Mouse (Mus musculus) adrenal gland, postnatal 4 days (tissue): ENCODE data around the gene Bicc1. TPM values are rescaled to one million over a fixed set of nuclear protein-coding genes. Genes with fewer than 3 reads are reported as not detected.

Experiments used
- DNase-seq, 2 experiments: peaks; one replicate each; pipeline ENCODE4 v3.0.0; 2021 to 2022; ENCODE audit warnings: low spot score in 2 of 2, mixed read lengths in 2 of 2
- total RNA-seq, 2 experiments: library from RNA; stranded (reverse); gene quantifications; 2 replicates each; pipeline ENCODE4 v1.2.3; 2021

Gene Bicc1
- total RNA-seq, 2 experiments from 2014 or later: 33.7 to 53.9 TPM

GRCm38 (mm10) chr10:71060269-71060668 lies 99.2 kb downstream of the Bicc1 start:
- DNase-seq: no peak

DNA sequence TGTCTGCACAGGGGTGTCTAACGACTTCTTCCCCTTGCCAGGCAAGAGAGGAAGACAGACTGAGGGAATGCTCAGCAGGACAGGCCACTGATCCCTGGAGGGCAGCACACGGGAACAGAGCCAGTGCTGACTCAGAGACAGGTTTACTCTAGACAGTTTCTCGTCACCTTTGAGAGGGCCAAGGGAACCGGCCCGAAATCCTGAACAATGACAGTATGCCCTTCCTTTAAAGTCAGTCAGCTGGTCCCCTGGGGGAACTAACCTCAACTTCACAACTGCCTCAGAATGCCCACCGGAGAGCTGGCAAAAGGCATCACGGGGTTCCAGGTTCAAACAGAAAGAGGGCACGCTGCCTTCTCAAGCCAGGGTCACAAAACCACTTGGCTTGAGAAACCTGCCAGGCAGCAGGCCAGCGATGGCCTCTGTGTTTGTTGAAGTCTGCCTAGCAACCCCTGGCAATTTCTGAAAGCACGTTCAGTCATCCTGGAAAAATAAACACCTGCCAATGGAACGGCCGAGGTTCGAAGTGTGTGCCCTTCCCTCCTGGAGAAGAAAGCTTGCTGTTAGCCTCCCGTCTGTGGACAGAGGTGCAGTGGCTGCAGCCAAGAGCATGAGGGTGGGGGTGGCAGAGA lies 100.8 kb downstream of the Bicc1 start:
- peak in 1 of 2 experiments; percentile 20 for DNase-seq

DNA sequence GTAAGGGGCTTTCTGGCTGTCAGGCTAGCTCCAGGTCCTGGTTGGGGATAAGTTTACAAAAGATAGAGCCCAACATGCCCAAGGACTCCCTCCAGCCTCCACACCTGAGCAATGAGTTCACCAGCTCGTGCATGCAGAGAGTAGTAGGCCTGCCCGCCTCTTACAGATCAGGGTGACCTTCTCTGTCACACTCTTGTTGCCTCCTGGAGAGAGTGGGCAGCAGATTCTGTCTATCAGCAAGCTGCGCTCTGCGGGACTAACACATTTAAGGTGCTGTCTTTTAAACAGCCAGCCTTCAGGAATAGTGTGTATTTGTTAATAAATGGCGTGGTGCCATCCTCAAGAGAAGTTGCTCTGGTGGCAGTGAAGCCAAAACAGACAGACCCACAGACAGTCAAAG lies 101.4 kb downstream of the Bicc1 start:
- DNase-seq: no peak

DNA sequence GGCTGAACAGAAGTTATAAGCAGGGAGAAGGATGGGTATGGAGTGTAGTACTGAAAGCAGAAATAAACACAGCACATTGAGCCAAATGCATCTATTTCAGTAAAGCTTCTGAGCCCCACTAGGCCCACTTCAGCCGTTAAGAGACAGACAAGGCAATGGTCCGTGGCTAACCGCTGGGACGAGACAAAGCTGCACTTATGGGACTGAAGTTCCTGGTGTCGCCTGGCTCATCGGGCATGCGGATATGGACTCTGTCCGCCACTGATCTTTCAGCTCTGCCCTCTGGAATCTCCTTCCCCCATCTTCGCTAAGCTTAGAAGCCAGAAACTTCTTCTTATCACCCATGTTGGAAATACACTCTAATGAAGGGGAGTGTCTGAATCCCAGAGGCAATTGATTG lies 106.8 kb downstream of the Bicc1 start:
- no peak for DNase-seq

DNA sequence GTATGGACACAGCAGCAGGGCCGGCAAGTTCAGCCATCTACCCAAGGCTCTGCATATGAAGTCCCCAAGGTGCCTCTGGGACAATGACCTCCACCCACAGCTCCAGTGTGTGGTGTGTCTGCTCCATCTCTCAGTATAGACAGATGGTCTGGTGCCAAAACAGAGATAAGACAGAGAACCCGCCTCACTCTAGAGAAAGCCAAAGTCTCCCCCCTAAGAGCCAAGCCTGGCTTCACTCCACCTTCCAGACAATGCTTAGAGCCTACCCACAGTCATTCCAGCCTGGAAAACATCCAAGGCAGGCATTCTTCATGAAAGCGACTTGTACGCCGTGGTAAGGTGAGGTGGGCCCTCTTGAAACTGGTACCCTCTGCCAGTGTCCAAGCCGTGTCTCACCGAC lies 107.3 kb downstream of the Bicc1 start:
- DNase-seq: no peak

DNA sequence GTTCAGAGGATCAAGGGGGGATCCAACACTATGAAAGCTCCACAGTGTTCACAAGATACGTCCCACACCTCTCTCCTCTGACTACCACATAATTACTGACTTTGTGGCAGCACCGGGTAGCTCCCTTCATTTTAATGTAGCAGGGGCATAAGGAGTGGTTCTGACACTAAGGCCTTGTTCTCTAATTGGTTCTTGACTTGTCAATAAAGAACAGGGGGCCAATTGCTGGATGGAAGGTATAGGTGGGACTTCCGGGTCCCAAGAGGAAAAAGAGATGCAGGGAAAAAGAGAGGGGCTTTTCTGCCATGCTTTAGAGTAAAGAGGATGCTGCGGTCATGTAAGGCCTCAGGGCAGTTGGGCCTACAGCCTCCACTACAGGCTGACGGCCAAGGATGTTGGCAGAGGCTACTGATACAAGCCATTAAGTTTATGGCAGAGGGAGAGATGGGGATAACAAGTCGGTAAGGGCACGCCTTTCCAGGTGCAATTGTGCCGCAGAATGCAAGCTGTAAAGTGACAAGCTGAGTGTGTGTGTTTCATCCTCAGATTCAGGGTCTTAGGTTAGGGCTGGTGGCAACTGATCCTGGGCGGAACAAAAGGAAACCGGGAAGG lies 108.7 kb downstream of the Bicc1 start:
- no peak for DNase-seq

GRCm38 (mm10) chr10:71049294-71049693 lies 110.2 kb downstream of the Bicc1 start:
- DNase-seq: no peak

- no peak for DNase-seq
Observed at GRCm38 (mm10) chr10:71044410-71044809, 115.1 kb downstream of the Bicc1 start.

DNA sequence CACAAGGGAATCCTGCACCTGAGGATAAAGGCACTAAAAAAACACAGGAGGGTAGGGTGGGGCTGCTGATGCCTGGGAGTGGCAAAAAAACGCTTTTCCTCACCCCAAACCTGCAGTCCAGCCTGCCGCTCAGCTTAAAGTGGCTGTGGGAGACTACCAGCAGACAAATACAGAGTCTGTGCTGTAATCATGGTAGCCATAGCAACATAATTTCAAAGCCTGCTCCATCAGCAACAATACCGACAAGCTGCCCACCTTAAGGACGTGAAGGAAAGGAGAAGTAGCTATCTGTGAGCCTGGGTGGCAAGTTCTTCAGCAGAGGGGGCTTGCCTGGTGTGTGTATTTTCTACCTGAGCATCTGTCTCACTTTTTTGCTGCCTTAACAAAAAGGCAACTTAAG lies 117.6 kb downstream of the Bicc1 start:
- no peak for DNase-seq

GRCm38 (mm10) chr10:71036484-71036883 lies 123.0 kb downstream of the Bicc1 start:
- DNase-seq: no peak

DNA sequence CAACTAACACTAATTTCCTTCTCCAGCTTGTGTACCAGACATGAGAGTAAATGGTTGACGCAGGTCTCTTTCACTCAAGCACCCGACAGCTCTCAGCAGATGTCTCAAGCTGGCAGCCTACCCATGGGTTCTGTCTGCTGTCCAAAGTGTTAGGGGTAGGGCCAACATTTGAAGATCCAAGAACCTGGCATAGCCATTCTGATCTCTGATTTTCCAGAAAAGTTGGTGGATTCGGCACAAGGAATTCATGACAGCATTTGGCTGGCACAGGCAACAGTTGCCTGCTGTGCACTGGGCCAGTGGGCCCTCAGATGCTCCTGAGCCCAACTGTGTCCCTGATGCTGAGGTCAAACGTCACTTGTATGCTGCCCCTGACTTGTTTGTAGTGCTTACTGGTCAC lies 130.5 kb downstream of the Bicc1 start:
- DNase-seq: no peak

DNA sequence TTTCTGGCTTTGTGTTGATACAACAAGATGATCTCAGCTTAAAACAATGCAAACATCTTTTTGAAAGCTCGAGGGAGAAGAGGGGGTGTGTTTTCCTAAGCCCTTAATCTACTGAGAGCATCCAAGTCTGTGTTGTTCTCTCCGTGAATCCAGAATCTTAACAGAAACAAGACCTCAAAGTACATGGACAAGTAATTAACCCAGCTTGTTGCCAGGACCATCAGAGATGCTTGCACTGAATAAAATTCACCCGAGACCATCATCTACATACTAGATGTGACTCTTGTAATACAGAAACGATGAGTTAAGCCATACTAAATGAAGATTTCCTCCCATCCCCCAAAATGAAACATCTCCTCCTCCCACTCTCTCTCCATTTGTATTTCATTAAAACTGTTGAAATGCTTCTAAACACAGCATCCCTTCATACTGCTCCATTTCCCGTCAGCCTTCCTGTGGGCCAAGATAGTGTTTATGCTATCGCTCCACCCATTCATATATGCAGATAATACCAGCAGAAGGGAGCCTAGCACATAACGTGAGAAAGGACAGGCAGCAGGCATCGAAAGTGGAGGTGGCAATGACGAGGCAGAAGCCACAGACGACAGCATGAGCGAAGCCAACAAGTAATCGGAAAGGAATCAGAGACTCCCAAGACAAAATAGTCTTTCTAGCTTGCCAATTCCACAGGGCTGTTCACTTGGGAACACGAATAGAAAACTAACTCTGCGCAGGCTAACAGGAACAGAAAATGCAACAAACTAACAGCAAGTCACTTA lies 131.2 kb downstream of the Bicc1 start:
- no peak for DNase-seq

- no peak for DNase-seq
Observed at GRCm38 (mm10) chr10:71025131-71025894, 134.2 kb downstream of the Bicc1 start.

DNA sequence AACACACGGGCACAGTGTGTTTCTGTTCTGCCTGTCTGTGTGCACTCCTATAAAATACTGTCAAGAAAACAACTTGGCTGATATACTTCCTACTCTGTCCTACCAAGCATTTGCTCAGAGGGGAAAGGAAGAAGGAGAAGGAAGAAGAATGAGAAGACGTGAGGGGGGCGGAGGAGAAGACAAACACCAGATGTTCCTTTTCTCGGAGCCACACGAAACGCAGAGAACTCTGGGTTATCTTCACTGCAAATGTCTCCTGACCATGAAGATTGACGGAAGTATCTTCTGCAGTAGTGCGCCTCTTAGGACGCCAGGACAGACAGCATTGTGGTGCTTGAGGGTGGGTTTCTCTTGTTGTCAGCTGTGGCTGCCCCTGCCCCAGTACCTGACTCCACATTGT lies 134.8 kb downstream of the Bicc1 start:
- no peak for DNase-seq

- no peak for DNase-seq
Observed at GRCm38 (mm10) chr10:71023471-71023870, 136.0 kb downstream of the Bicc1 start.

GRCm38 (mm10) chr10:71020459-71020858 lies 139.0 kb downstream of the Bicc1 start:
- no peak for DNase-seq

- no peak for DNase-seq
Observed at GRCm38 (mm10) chr10:71019836-71020235, 139.7 kb downstream of the Bicc1 start.

- no peak for DNase-seq
Observed at GRCm38 (mm10) chr10:71009771-71010496, 149.6 kb downstream of the Bicc1 start.

DNA sequence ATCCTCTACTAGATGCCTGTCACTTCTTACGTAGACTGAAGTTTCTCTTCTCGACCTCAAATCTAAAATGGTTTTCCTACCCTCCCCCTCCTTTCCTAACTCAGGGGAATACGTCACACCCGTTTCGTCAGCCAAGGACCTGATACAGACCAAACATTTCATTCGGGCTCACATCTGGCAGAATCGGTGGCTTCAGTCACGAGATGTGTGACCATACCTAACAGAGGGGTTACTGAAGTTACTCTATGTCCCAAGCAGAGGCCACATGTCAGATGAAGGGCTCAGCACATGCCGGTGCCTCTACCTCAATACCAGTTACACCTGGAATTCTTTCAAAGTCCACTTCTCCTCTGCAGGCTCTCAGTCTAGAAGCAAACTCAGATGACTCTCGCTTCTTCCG lies 150.8 kb downstream of the Bicc1 start:
- DNase-seq: no peak

- DNase-seq: no peak
Observed at GRCm38 (mm10) chr10:71007956-71008355, 151.5 kb downstream of the Bicc1 start.

- DNase-seq: no peak
Observed at GRCm38 (mm10) chr10:71007516-71007915, 152.0 kb downstream of the Bicc1 start.
